In genomic region chr7:127768997-127769593, GRCm38 (mm10) we compare ENCODE assay signal across 8 mouse cellular contexts. TPM values are rescaled to one million over a fixed set of nuclear protein-coding genes. Genes with fewer than 3 reads are reported as not detected.
DNase-seq lines count a peak whose midpoint lies in the region; ATAC-seq lines count a peak whose summit lies in the region.

No protein-coding gene starts in this region.

- peak; percentile 91 for ATAC-seq in hindbrain, embryonic 16.5 days

- H3K9ac ChIP-seq in hindbrain, embryonic 16.5 days (ENCODE audit: low read depth, low read length), result peak overlapping the region; percentile 68

- peak; percentile 94 for DNase-seq in WW6 (ENCODE audit: low read depth, low spot score)
- peak; percentile 96 to 98 for DNase-seq in cerebellum, postnatal 14 days
- DNase-seq in gastrocnemius, adult 18-20 months (ENCODE audit: low spot score), result peak; percentile 96
- DNase-seq in left cerebral cortex, adult 11 months (ENCODE audit: low spot score), result peak; percentile 98
- peak; percentile 97 for DNase-seq in lung, postnatal 4 days
- DNase-seq in right cerebral cortex, adult 18-20 months, result peak; percentile 98
- peak; percentile 86 for DNase-seq in urinary bladder, postnatal 25 days (ENCODE audit: low spot score)

- H3K27me3 ChIP-seq in hindbrain, embryonic 16.5 days (replicated peaks; ENCODE audit: control insufficient read depth, insufficient read depth, low read length), result no peaks in the 10 kb centered on the region

- WGBS in hindbrain, embryonic 16.5 days, result under 1% methylated on average over 16 of the region's 16 CpGs

- H3K4me1 ChIP-seq in hindbrain, embryonic 16.5 days (ENCODE audit: control insufficient read depth, insufficient read depth, low read depth, low read length), result peaks cover 23% of the 10 kb centered on the region

- H3K9me3 ChIP-seq in hindbrain, embryonic 16.5 days (ENCODE audit: control insufficient read depth, low read length), result no peaks in the 10 kb centered on the region

- H3K36me3 ChIP-seq in hindbrain, embryonic 16.5 days (ENCODE audit: control insufficient read depth, insufficient read depth, low read length), result peaks cover 18% of the 10 kb centered on the region

- peak overlapping the region; percentile 50 for H3K4me3 ChIP-seq in hindbrain, embryonic 16.5 days (ENCODE audit: low read length)

- peak overlapping the region; percentile 81 for H3K27ac ChIP-seq in hindbrain, embryonic 16.5 days (ENCODE audit: low read depth, low read length)

- peak overlapping the region; percentile 68 for H3K4me2 ChIP-seq in hindbrain, embryonic 16.5 days (ENCODE audit: low read length)

RNA-seq across cellular contexts. Expression of gene Orai3, which starts 0.5 kb away (rescaled TPM):
- 10 to 100 TPM; 11.4 TPM for total RNA-seq in gastrocnemius, adult 18-20 months (2021)
- polyA plus RNA-seq in hindbrain, embryonic 16.5 days (2015; fragmentation: Nextera tagmentation; extraction: Ambion mirVana), result 10.4 and 11.3 TPM in 2 replicates

RNA-seq across cellular contexts. Expression of gene Setd1a, which starts 7.4 kb away (rescaled TPM):
- 10 to 100 TPM; 16.2 to 17.6 TPM for total RNA-seq in gastrocnemius, adult 18-20 months (2021)
- 12.8 and 14.6 TPM in 2 replicates for polyA plus RNA-seq in hindbrain, embryonic 16.5 days (2015; fragmentation: Nextera tagmentation; extraction: Ambion mirVana)

RNA-seq across cellular contexts. Expression of gene Gm49388, which starts 16.3 kb away (rescaled TPM):
- 1 to 10 TPM in 1 of 2 experiments, under 1 TPM in 1; 0.78 to 2.0 TPM for total RNA-seq in gastrocnemius, adult 18-20 months (2021)
- not detected in 2 replicates for polyA plus RNA-seq in hindbrain, embryonic 16.5 days (2015; fragmentation: Nextera tagmentation; extraction: Ambion mirVana)

RNA-seq across cellular contexts. Expression of gene Fbxl19, which starts 24.8 kb away (rescaled TPM):
- 1 to 10 TPM; 1.4 to 1.7 TPM for total RNA-seq in gastrocnemius, adult 18-20 months (2021)
- polyA plus RNA-seq in hindbrain, embryonic 16.5 days (2015; fragmentation: Nextera tagmentation; extraction: Ambion mirVana), result 6.8 TPM in 2 replicates

RNA-seq across cellular contexts. Expression of gene Hsd3b7, which starts 31.3 kb away (rescaled TPM):
- total RNA-seq in gastrocnemius, adult 18-20 months (2021), result 1 to 10 TPM; 4.2 TPM
- 11.9 and 12.1 TPM in 2 replicates for polyA plus RNA-seq in hindbrain, embryonic 16.5 days (2015; fragmentation: Nextera tagmentation; extraction: Ambion mirVana)

Comparison
In these comparisons a context has a peak if more than half of its experiments do, and no peak if none do; other contexts are left out.
1. Peak in every context shown above with its lines: DNase-seq, ATAC-seq, H3K4me3 ChIP-seq and H3K27ac ChIP-seq.